9 mouse cellular contexts compared by ENCODE assay signal in the genomic region with DNA sequence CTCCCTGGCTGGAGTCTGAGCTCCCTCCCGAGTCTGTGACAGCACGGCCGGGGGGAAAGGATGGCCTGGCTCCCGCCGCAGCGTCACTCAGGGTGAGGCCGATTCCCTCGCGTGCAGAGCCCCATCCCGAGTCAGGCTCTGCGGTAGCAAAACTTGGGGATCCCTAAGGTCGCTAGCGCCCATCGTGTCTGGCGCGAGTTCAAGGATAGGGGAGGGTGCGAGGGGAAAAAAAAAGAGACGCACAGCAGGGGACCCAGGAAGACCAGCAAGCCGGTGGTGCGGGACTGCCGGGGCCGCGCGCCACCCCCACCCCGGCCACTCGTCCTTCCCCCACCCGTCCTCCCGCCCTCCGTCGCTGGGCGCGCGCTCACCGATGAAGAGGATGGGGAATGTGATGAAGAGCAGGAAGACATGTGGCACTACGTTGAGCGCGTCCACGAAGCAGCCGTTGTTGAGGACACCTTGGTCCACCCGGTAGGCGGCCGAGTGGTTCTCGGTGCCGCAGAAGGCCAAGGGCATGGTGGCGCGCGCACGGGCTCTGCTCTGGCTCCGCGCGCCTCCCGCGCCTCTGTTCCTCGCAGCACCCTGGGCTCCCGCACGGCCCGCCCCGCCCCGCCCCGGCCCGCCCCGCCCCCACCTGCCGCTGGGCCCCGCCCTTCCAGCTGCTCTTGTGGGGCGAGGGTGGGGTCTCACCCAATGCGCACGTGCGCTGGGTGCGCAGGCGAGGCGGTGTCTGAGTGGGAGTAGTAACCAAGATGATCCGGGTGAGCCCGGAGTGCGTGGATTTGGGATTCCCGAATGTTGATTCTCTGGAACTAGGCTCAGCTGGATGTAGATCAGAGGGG. TPM values are rescaled to one million over a fixed set of nuclear protein-coding genes. Genes with fewer than 3 reads are reported as not detected.
DNase-seq lines count a peak whose midpoint lies in the region; ATAC-seq and TF ChIP-seq lines count a peak whose summit lies in the region.
"Had no signal": no experiment of that assay in that cellular context is flagged by ENCODE, and none has a peak within 500 bp of the region (broad histone marks: within the 10 kb centered on the region; RNA-seq: fewer than 3 reads in every experiment).

A gene (minus strand): TSS at position 603 of the 845 bp plus-strand sequence.

- no peak within 1 kb of the TSS for H3K9ac ChIP-seq in kidney, postnatal 0 days (ENCODE audit: low read depth, low read length)
- H3K9ac ChIP-seq in heart, postnatal 0 days (replicated peaks; ENCODE audit: low read depth, low read length): peak within 1 kb of the TSS; percentile 47
- peak within 1 kb of the TSS; percentile 71 for H3K9ac ChIP-seq in neural tube, embryonic 13.5 days

- H3K9me3 ChIP-seq in kidney, postnatal 0 days (replicated peaks; ENCODE audit: low read length): no peaks in the 10 kb centered on the region
- no peaks in the 10 kb centered on the region for H3K9me3 ChIP-seq in heart, postnatal 0 days (replicated peaks; ENCODE audit: control insufficient read depth, low read length)
- H3K9me3 ChIP-seq in neural tube, embryonic 13.5 days: no peaks in the 10 kb centered on the region

- H3K36me3 ChIP-seq in kidney, postnatal 0 days (ENCODE audit: insufficient read depth, low read length): no peaks in the 10 kb centered on the region
- no peaks in the 10 kb centered on the region for H3K36me3 ChIP-seq in heart, postnatal 0 days (replicated peaks; ENCODE audit: control insufficient read depth, insufficient read depth, low read length)
- H3K36me3 ChIP-seq in neural tube, embryonic 13.5 days: no peaks in the 10 kb centered on the region
- H3K36me3 ChIP-seq: G1E had no signal

- H3K4me3 ChIP-seq in kidney, postnatal 0 days (replicated peaks; ENCODE audit: low read depth, low read length): peak within 1 kb of the TSS; percentile 31
- peak within 1 kb of the TSS; percentile 53 for H3K4me3 ChIP-seq in heart, postnatal 0 days (ENCODE audit: low read depth, low read length)
- H3K4me3 ChIP-seq in neural tube, embryonic 13.5 days: peak within 1 kb of the TSS; percentile 48

- ATAC-seq in kidney, postnatal 0 days (replicated peaks; ENCODE audit: low FRiP score, low read depth): peak; percentile 40
- peak; percentile 74 for ATAC-seq in heart, postnatal 0 days (ENCODE audit: insufficient read depth, low read depth)
- peak; percentile 49 for ATAC-seq in neural tube, embryonic 13.5 days (ENCODE audit: low read depth)
- ATAC-seq in megakaryocyte progenitor cell, adult 5-6 weeks (replicated peaks; ENCODE audit: poor library complexity): no peak

- H3K4me2 ChIP-seq in kidney, postnatal 0 days (ENCODE audit: low read length): peak within 1 kb of the TSS; percentile 59
- peak within 1 kb of the TSS; percentile 76 for H3K4me2 ChIP-seq in heart, postnatal 0 days (ENCODE audit: low read depth, low read length)
- peak within 1 kb of the TSS; percentile 80 for H3K4me2 ChIP-seq in neural tube, embryonic 13.5 days

- no peak for TF ChIP-seq EP300 in heart, postnatal 0 days (IDR thresholded peaks at IDR 0.05; ENCODE audit: low read depth)

- peaks cover 27% of the 10 kb centered on the region; the same call in 1 of the 2 replicates for H3K27me3 ChIP-seq in kidney, postnatal 0 days (ENCODE audit: insufficient read depth, low read length)
- H3K27me3 ChIP-seq in heart, postnatal 0 days (ENCODE audit: control insufficient read depth, insufficient read depth, low read length): peaks cover 29% of the 10 kb centered on the region
- H3K27me3 ChIP-seq in neural tube, embryonic 13.5 days: peaks cover 73% of the 10 kb centered on the region

- no peak for DNase-seq in kidney, postnatal 0 days (ENCODE audit: low spot score)
- no peak for DNase-seq in kidney, adult 9 months
- peak; percentile 35 for DNase-seq in embryo, embryonic 9.5 days (ENCODE audit: extremely low spot score)
- no peak for DNase-seq in heart, postnatal 0 days (ENCODE audit: low spot score)
- peak; percentile 33 to 44 for DNase-seq in left cerebral cortex, adult 8-10 months (ENCODE audit: low spot score in 2 of 2)
- DNase-seq in kidney, postnatal 14 days: no peak

- no peak within 1 kb of the TSS for H3K27ac ChIP-seq in kidney, postnatal 0 days
- H3K27ac ChIP-seq in heart, postnatal 0 days (ENCODE audit: low read depth): 0 out of 2 replicates have a peak within 1 kb of the TSS, but pooled peaks have one; percentile 3
- H3K27ac ChIP-seq in neural tube, embryonic 13.5 days (replicated peaks): no peak within 1 kb of the TSS

- 1% methylated on average over 67 of the region's 75 CpGs for WGBS in kidney, postnatal 0 days
- WGBS in heart, postnatal 0 days: under 1% methylated on average over 69 of the region's 75 CpGs
- WGBS in neural tube, embryonic 13.5 days: 1% methylated on average over 53 of the region's 75 CpGs

- TF ChIP-seq CTCF in kidney, postnatal 0 days (IDR thresholded peaks at IDR 0.05; ENCODE audit: low read depth): no peak
- TF ChIP-seq CTCF in heart, postnatal 0 days (IDR thresholded peaks at IDR 0.05; ENCODE audit: low read depth): no peak

- no peaks in the 10 kb centered on the region for H3K4me1 ChIP-seq in kidney, postnatal 0 days (replicated peaks; ENCODE audit: insufficient read depth, low read length)
- H3K4me1 ChIP-seq in heart, postnatal 0 days (ENCODE audit: control insufficient read depth, insufficient read depth): peaks cover 10% of the 10 kb centered on the region; the same call in 1 of the 2 replicates
- H3K4me1 ChIP-seq in neural tube, embryonic 13.5 days (replicated peaks): peaks cover 15% of the 10 kb centered on the region

RNA-seq across cellular contexts. Expression of the gene that starts here (rescaled TPM):
- 0.85 and 1.1 TPM in 2 replicates for polyA plus RNA-seq in kidney, postnatal 0 days (2015; fragmentation: Nextera tagmentation; extraction: Ambion mirVana)
- 46.7 and 54.9 TPM in 2 replicates for total RNA-seq in heart, postnatal 0 days (2014; rRNA removed; ENCODE audit: low replicate concordance)
- polyA plus RNA-seq in heart, postnatal 0 days (2015; fragmentation: Nextera tagmentation; extraction: Ambion mirVana): 28.1 and 29.6 TPM in 2 replicates
- total RNA-seq in left cerebral cortex, adult 8-10 months (2022): 10 to 100 TPM; 33.4 to 41.0 (median 38.5) TPM
- 6.3 and 8.8 TPM in 2 replicates for polyA plus RNA-seq in neural tube, embryonic 13.5 days (2015; fragmentation: Nextera tagmentation; extraction: Ambion mirVana)
- total RNA-seq in megakaryocyte progenitor cell, adult 5-6 weeks (2015): not detected in 2 replicates
- not detected in 2 replicates for total RNA-seq in megakaryocyte progenitor cell, adult 5-6 weeks (2017)
- polyA plus RNA-seq: G1E had no signal

Comparison
In these comparisons a context has a peak if more than half of its experiments do, and no peak if none do; other contexts are left out.
1. RNA of the gene that starts here (total RNA-seq): 46.7 to 54.9 TPM in heart, postnatal 0 days and 33.4 to 41.0 TPM in left cerebral cortex, adult 8-10 months; not detected in megakaryocyte progenitor cell, adult 5-6 weeks; every median in the first group is over 10 times any median in the second.
2. DNase-seq: peak in embryo, embryonic 9.5 days (single experiment) and left cerebral cortex, adult 8-10 months (2 of 2); none in kidney, postnatal 0 days (single experiment), kidney, adult 9 months (single experiment), heart, postnatal 0 days (single experiment) and kidney, postnatal 14 days (single experiment).
3. Peak in every context shown above with its lines, with median percentiles within 50 percentile points of each other: H3K4me2 ChIP-seq and H3K4me3 ChIP-seq.